In the genomic region with DNA sequence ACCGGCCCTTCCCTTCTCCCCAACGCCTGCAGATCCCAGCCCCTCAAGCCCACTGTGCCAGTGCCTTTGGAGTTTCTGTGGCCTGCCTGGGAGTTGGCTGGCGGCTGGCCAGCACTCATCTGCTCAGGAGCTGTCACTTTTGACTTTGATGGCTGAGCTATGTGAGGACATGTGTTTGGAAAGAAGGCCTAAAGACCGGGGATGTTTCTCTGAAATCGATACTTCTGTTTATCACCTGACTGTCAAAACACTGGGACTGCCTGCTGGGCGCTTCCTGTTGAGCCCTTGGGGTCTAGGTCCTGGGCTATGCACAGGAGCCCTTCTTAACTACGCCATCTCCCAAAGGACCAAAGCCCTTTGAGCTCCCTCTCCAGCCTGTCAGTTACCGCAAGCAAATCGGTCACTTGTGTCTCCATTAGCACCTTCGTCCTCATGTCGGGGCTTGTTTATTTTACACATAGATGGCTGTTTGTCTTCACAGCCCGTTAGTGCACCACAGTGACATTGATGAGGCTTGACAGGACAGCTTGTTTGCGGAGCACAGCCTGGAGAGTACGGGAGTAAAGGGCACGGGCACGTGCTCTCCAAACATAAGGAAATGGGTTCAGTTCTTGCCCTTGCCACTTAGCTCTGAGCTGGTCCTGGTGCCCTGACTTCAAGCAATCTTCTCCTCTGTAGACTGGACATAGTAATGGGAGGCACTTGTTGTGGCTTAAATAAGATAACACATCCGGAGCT, we compare ENCODE assay signal across 14 mouse cellular contexts. TPM values are rescaled to one million over a fixed set of nuclear protein-coding genes. Genes with fewer than 3 reads are reported as not detected.
A peak's percentile ranks its signal among the peaks of the same experiment; 100 is the strongest.
DNase-seq lines count a peak whose midpoint lies in the region; ATAC-seq and TF ChIP-seq lines count a peak whose summit lies in the region.
"Had no signal": no experiment of that assay in that cellular context is flagged by ENCODE, and none has a peak within 500 bp of the region (broad histone marks: within the 10 kb centered on the region; RNA-seq: fewer than 3 reads in every experiment).

No protein-coding gene starts in this region.

- H3K4me2 ChIP-seq in hindbrain, embryonic 14.5 days (replicated peaks): no peak overlapping the region
- H3K4me2 ChIP-seq in limb, embryonic 13.5 days (replicated peaks): peak overlapping the region; percentile 23; the same call in 1 of the 2 replicates

- peak overlapping the region; percentile 30; the same call in 1 of the 2 replicates for H3K27ac ChIP-seq in hindbrain, embryonic 10.5 days
- no peak overlapping the region for H3K27ac ChIP-seq in hindbrain, embryonic 14.5 days
- peak overlapping the region; percentile 69 for H3K27ac ChIP-seq in limb, embryonic 13.5 days
- no peak overlapping the region for H3K27ac ChIP-seq in kidney, adult 2 months (ENCODE audit: insufficient read depth, low read depth, low read length)

- H3K4me1 ChIP-seq in hindbrain, embryonic 10.5 days (replicated peaks): peaks cover 11% of the 10 kb centered on the region
- 0 out of 2 replicates have a peak, but pooled peaks cover 4% of the 10 kb centered on the region for H3K4me1 ChIP-seq in hindbrain, embryonic 14.5 days (replicated peaks; ENCODE audit: control insufficient read depth, insufficient read depth, low read length)
- peaks cover 28% of the 10 kb centered on the region for H3K4me1 ChIP-seq in limb, embryonic 13.5 days
- peaks cover 2% of the 10 kb centered on the region; the same call in 1 of the 2 replicates for H3K4me1 ChIP-seq in kidney, adult 2 months (ENCODE audit: control insufficient read depth, insufficient read depth, low read length)

- ATAC-seq in hindbrain, embryonic 14.5 days (ENCODE audit: low FRiP score): no peak
- peak; percentile 40; the same call in 1 of the 2 replicates for ATAC-seq in limb, embryonic 13.5 days (ENCODE audit: low FRiP score, low read depth)
- no peak for ATAC-seq in monocyte, adult 5-6 weeks (replicated peaks; ENCODE audit: insufficient number of reproducible peaks, low FRiP score, low TSS enrichment, poor library complexity, severe bottlenecking)
- ATAC-seq: lung, postnatal 0 days had no signal

- H3K9ac ChIP-seq in hindbrain, embryonic 14.5 days: no peak overlapping the region
- peak overlapping the region; percentile 5; the same call in 1 of the 2 replicates for H3K9ac ChIP-seq in limb, embryonic 13.5 days

- no peaks in the 10 kb centered on the region for H3K36me3 ChIP-seq in hindbrain, embryonic 10.5 days
- H3K36me3 ChIP-seq in hindbrain, embryonic 14.5 days (replicated peaks; ENCODE audit: control insufficient read depth, insufficient read depth): no peaks in the 10 kb centered on the region
- H3K36me3 ChIP-seq in limb, embryonic 13.5 days: no peaks in the 10 kb centered on the region
- no peaks in the 10 kb centered on the region for H3K36me3 ChIP-seq in kidney, adult 2 months (ENCODE audit: control insufficient read depth, insufficient read depth, low read length)

- no peaks in the 10 kb centered on the region for H3K27me3 ChIP-seq in hindbrain, embryonic 10.5 days (ENCODE audit: insufficient read depth, poor library complexity, severe bottlenecking)
- no peaks in the 10 kb centered on the region for H3K27me3 ChIP-seq in hindbrain, embryonic 14.5 days (ENCODE audit: control insufficient read depth, insufficient read depth, low read length)
- H3K27me3 ChIP-seq in limb, embryonic 13.5 days: no peaks in the 10 kb centered on the region
- no peaks in the 10 kb centered on the region for H3K27me3 ChIP-seq in kidney, adult 2 months (replicated peaks; ENCODE audit: control insufficient read depth, insufficient read depth, low read length)

- H3K9me3 ChIP-seq in hindbrain, embryonic 10.5 days: peaks cover 4% of the 10 kb centered on the region; the same call in 1 of the 2 replicates
- H3K9me3 ChIP-seq in hindbrain, embryonic 14.5 days (ENCODE audit: control insufficient read depth, low read length): no peaks in the 10 kb centered on the region
- peaks cover 6% of the 10 kb centered on the region for H3K9me3 ChIP-seq in limb, embryonic 13.5 days

- no peak for TF ChIP-seq POLR2A in kidney, adult 2 months (IDR thresholded peaks at IDR 0.05; ENCODE audit: low read depth, low read length)

- WGBS in hindbrain, embryonic 10.5 days: 48% methylated on average over 17 of the region's 17 CpGs
- 53% methylated on average over 17 of the region's 17 CpGs for WGBS in hindbrain, embryonic 14.5 days
- WGBS in limb, embryonic 13.5 days: 20% methylated on average over 17 of the region's 17 CpGs
- WGBS in kidney, adult 2 months: 56% methylated on average over 17 of the region's 17 CpGs

- DNase-seq in hindbrain, embryonic 10.5 days (ENCODE audit: low spot score): peak; percentile 53
- DNase-seq in hindbrain, embryonic 14.5 days (ENCODE audit: low spot score): no peak
- DNase-seq in embryo, embryonic 10.5 days (ENCODE audit: low spot score): peak; percentile 49
- peak; percentile 50 for DNase-seq in embryo, embryonic 9.5 days (ENCODE audit: extremely low spot score)
- DNase-seq in kidney, adult 2 months: no peak
- no peak for DNase-seq in layer of hippocampus, postnatal 25 days (ENCODE audit: extremely low spot score in 1 of 2, low spot score in 1 of 2)
- DNase-seq: adrenal gland, postnatal 36 days; cerebellum, adult 18-20 months; heart, postnatal 14 days; thymus, adult 18-20 months had no signal

- no peak for TF ChIP-seq CTCF in kidney, adult 2 months (conservative IDR thresholded peaks at IDR 0.05; ENCODE audit: insufficient read depth, insufficient read length, low read depth, low read length)

- H3K4me3 ChIP-seq in hindbrain, embryonic 10.5 days: no peak overlapping the region
- H3K4me3 ChIP-seq in hindbrain, embryonic 14.5 days (replicated peaks; ENCODE audit: low read length): no peak overlapping the region
- H3K4me3 ChIP-seq in limb, embryonic 13.5 days: no peak overlapping the region
- H3K4me3 ChIP-seq in kidney, adult 2 months (ENCODE audit: insufficient read depth, low read depth, low read length): no peak overlapping the region

RNA-seq across cellular contexts. Expression of gene Dupd1, which starts 5.4 kb away (rescaled TPM):
- 0.14 and 0.22 TPM in 2 replicates for polyA plus RNA-seq in hindbrain, embryonic 10.5 days (2016; fragmentation: Nextera tagmentation; extraction: Ambion mirVana)
- not detected in 2 replicates for polyA plus RNA-seq in hindbrain, embryonic 14.5 days (2014; fragmentation: Nextera tagmentation; extraction: Ambion mirVana)
- 0.97 and 1.2 TPM in 2 replicates for polyA plus RNA-seq in limb, embryonic 13.5 days (2015; fragmentation: Nextera tagmentation; extraction: Ambion mirVana)
- polyA plus RNA-seq in kidney, adult 2 months (2012; rRNA removed): 0.11 and 0.52 TPM in 2 replicates
- 1 to 10 TPM in 1 of 2 experiments, under 1 TPM in 1; 0.39 to 1.2 TPM for total RNA-seq in layer of hippocampus, postnatal 25 days (2021)
- total RNA-seq in monocyte, adult 5-6 weeks (2017): 0.58 TPM in 1 of 3 replicates, not detected in the others
- polyA plus RNA-seq: kidney, embryonic 14.5 days had no signal

RNA-seq across cellular contexts. Expression of gene Samd8, which starts 30.5 kb away (rescaled TPM):
- 10.9 and 11.3 TPM in 2 replicates for polyA plus RNA-seq in hindbrain, embryonic 10.5 days (2016; fragmentation: Nextera tagmentation; extraction: Ambion mirVana)
- 22.7 and 27.8 TPM in 2 replicates for polyA plus RNA-seq in hindbrain, embryonic 14.5 days (2014; fragmentation: Nextera tagmentation; extraction: Ambion mirVana)
- 10.8 and 12.2 TPM in 2 replicates for polyA plus RNA-seq in limb, embryonic 13.5 days (2015; fragmentation: Nextera tagmentation; extraction: Ambion mirVana)
- polyA plus RNA-seq in kidney, adult 2 months (2012; rRNA removed): 21.1 and 23.9 TPM in 2 replicates
- 10 to 100 TPM; 77.5 to 83.4 TPM for total RNA-seq in layer of hippocampus, postnatal 25 days (2021)
- total RNA-seq in monocyte, adult 5-6 weeks (2017): 20.8 to 25.1 TPM (median 22.3 TPM) in 3 replicates

RNA-seq across cellular contexts. Expression of gene Dusp13, which starts 31.2 kb away (rescaled TPM):
- polyA plus RNA-seq in hindbrain, embryonic 10.5 days (2016; fragmentation: Nextera tagmentation; extraction: Ambion mirVana): not detected in 2 replicates
- 0.51 TPM in 1 of 2 replicates, not detected in the other for polyA plus RNA-seq in hindbrain, embryonic 14.5 days (2014; fragmentation: Nextera tagmentation; extraction: Ambion mirVana)
- polyA plus RNA-seq in limb, embryonic 13.5 days (2015; fragmentation: Nextera tagmentation; extraction: Ambion mirVana): 0.46 and 0.54 TPM in 2 replicates
- polyA plus RNA-seq in kidney, adult 2 months (2012; rRNA removed): 1.1 and 1.8 TPM in 2 replicates
- total RNA-seq in layer of hippocampus, postnatal 25 days (2021): under 1 TPM in 1 of 2 experiments, not detected in 1; 0.92 TPM
- total RNA-seq in monocyte, adult 5-6 weeks (2017): not detected in 3 replicates
- polyA plus RNA-seq: kidney, embryonic 14.5 days had no signal

Comparison
In these comparisons a context has a peak if more than half of its experiments do, and no peak if none do; other contexts are left out.
1. DNase-seq: peak in hindbrain, embryonic 10.5 days (single experiment), embryo, embryonic 10.5 days (single experiment) and embryo, embryonic 9.5 days (single experiment); none in hindbrain, embryonic 14.5 days (single experiment), kidney, adult 2 months (single experiment) and layer of hippocampus, postnatal 25 days (0 of 2).
2. H3K27ac ChIP-seq: peak in hindbrain, embryonic 10.5 days (single experiment) and limb, embryonic 13.5 days (single experiment); none in hindbrain, embryonic 14.5 days (single experiment) and kidney, adult 2 months (single experiment).